Mouse (Mus musculus) heart, embryonic 16.5 days (tissue): ENCODE measurements at regions not wholly inside any gene's neighbourhood (a gene's known extent, or its start where the extent isn't known, plus 50 kb on each side); places are given as distances from the start of the nearest gene placed in this dataset.
"Not testable (repeated sequence)": the region's sequence is repeated elsewhere in the genome, so short reads cannot be mapped to it uniquely, and the experiment has no call there.

Experiments used
- ATAC-seq: fragments of 200-750 bp; cut with Nextera tagmentation; replicated peaks from 2 replicates; pipeline ENCODE4 v1.8.0; 2017; ENCODE audit warnings: moderate number of reproducible peaks; ENCODE audit not compliant: insufficient read depth, low FRiP score; ENCODE audit errors: extremely low read depth
- H3K27ac ChIP-seq: fragments of 300-500 bp; sonication (generic); 2 replicates; pipeline ENCODE4 v1.5.1; 2014; ENCODE audit warnings: mild to moderate bottlenecking, low read length, control low read depth, moderate library complexity
- H3K27me3 ChIP-seq: fragments of 300-500 bp; sonication (generic); 2 replicates; pipeline ENCODE4 v1.6.1; 2014; ENCODE audit warnings: low read length, mixed read lengths; ENCODE audit not compliant: control insufficient read depth, insufficient read depth
- H3K36me3 ChIP-seq: fragments of 300-500 bp; sonication (generic); 2 replicates; pipeline ENCODE4 v1.6.1; 2014; ENCODE audit not compliant: control insufficient read depth, insufficient read depth
- H3K4me1 ChIP-seq: fragments of 300-500 bp; sonication (generic); 2 replicates; pipeline ENCODE4 v1.6.1; 2014; ENCODE audit warnings: low read length, mixed read lengths; ENCODE audit not compliant: control insufficient read depth, insufficient read depth
- H3K4me2 ChIP-seq: fragments of 300-500 bp; sonication (generic); 2 replicates; pipeline ENCODE4 v1.6.1; 2014; ENCODE audit warnings: low read depth, mild to moderate bottlenecking, control low read depth, low read length
- H3K4me3 ChIP-seq: fragments of 300-500 bp; sonication (generic); 2 replicates; pipeline ENCODE4 v1.5.1; 2014; ENCODE audit warnings: mild to moderate bottlenecking, control low read depth, low read length
- H3K9ac ChIP-seq: fragments of 300-500 bp; sonication (generic); 2 replicates; pipeline ENCODE4 v1.6.1; 2014; ENCODE audit warnings: low read length, control low read depth
- H3K9me3 ChIP-seq: fragments of 300-500 bp; sonication (generic); replicated peaks from 2 replicates; pipeline ENCODE4 v1.6.1; 2016; ENCODE audit warnings: low read length; ENCODE audit not compliant: control insufficient read depth
- WGBS: fragments of 180-500 bp; shearing (Covaris S2); extraction: QIAGEN DNeasy Blood & Tissue Kit; methylation state at CpG from one replicate; pipeline ENCODE4 v1.1.7; 2014; 5-methylcytosine and 5-hydroxymethylcytosine counted together

DNA sequence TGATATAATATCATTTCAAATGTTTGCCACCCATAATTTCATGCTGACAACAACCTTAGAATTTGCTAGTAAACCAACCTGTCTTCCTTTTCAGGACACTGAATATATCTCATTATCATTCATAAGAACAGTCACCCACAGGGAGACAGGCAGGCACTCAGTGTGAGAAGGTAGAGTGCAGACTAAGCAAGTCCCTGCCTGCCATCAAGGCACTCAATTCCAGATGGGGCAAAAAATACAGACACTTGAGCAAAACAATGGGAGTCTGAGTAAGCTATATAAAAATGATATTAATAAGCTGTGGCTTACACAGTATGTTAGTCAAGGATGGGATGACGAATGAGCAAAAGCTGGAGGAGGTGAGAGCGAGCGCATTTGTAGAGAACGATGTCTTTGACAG is 909.4 kb downstream of the Robo1 start:
- Histone ChIP-seq H3K36me3 (no peaks in the 10 kb centered on the region), H3K4me3 (no peak overlapping the region), H3K9ac (no peak overlapping the region), H3K4me2 (no peak overlapping the region), H3K27ac (no peak overlapping the region), H3K27me3 (no peaks in the 10 kb centered on the region), H3K9me3 (no peaks in the 10 kb centered on the region), H3K4me1 (no peaks in the 10 kb centered on the region)
- WGBS, result 86% methylated on average over 4 of the region's 4 CpGs
- ATAC-seq, result no peak

GRCm38 (mm10) chr16:73203542-73203941 is 895.4 kb downstream of the Robo1 start:
- H3K4me2 ChIP-seq, result no peak overlapping the region
- H3K4me3 ChIP-seq, result no peak overlapping the region
- H3K27ac ChIP-seq, result no peak overlapping the region
- H3K9me3 ChIP-seq, result no peaks in the 10 kb centered on the region
- no peak for ATAC-seq
- H3K9ac ChIP-seq, result no peak overlapping the region
- H3K27me3 ChIP-seq, result no peaks in the 10 kb centered on the region
- 82% methylated on average over 11 of the region's 11 CpGs for WGBS
- no peaks in the 10 kb centered on the region for H3K36me3 ChIP-seq
- H3K4me1 ChIP-seq, result no peaks in the 10 kb centered on the region

DNA sequence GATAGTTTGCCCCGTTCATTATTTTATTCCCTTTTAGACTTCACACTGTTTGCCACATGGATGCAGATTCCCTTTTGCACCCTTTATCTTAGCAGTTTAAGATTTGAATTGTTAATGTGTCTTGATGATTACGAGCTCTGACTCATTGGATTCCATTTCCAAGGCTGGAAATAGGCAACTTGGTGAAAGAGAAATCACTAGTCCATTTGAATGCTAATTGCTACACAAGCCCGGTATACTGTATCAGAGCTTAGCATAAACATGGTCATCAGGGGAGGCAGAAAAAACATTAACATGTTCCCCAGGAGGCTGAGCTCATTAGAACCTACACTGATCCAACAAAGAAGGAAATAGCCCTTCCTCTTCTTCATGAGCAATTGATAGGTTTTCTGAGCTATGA is 892.9 kb downstream of the Robo1 start:
- H3K36me3 ChIP-seq, result no peaks in the 10 kb centered on the region
- H3K27me3 ChIP-seq, result no peaks in the 10 kb centered on the region
- no peak overlapping the region for H3K27ac ChIP-seq
- no peak overlapping the region for H3K4me2 ChIP-seq
- no peaks in the 10 kb centered on the region for H3K4me1 ChIP-seq
- H3K9me3 ChIP-seq, result no peaks in the 10 kb centered on the region
- no peak overlapping the region for H3K9ac ChIP-seq
- no peak overlapping the region for H3K4me3 ChIP-seq
- no peak for ATAC-seq
- 58% methylated on average over 3 of the region's 3 CpGs for WGBS

GRCm38 (mm10) chr16:73182776-73183175 is 874.7 kb downstream of the Robo1 start:
- 78% methylated on average over 5 of the region's 5 CpGs for WGBS
- no peak for ATAC-seq
- Histone ChIP-seq H3K4me1 (no peaks in the 10 kb centered on the region), H3K27ac (no peak overlapping the region), H3K9ac (no peak overlapping the region), H3K9me3 (no peaks in the 10 kb centered on the region), H3K36me3 (no peaks in the 10 kb centered on the region), H3K4me2 (no peak overlapping the region), H3K4me3 (no peak overlapping the region), H3K27me3 (no peaks in the 10 kb centered on the region)

DNA sequence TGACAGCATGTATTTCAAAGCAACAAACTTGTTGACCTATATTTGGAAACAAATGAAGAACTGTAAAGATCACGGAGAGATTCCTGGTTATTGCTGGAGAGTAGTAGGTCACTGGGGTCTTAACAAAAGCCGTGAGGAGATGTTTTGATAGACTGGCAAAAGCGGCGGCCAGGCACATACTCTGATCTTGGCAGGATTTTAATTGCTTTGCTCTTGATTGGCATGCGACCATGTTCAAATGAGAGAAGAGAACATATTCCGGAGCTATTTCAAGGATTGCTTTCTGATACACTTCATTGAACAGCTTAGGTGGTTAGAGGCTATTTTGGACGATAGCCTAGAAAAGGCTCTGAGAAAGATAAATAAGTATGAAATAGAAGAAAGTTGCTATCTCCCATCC is 874.2 kb downstream of the Robo1 start:
- Histone ChIP-seq H3K9ac (no peak overlapping the region), H3K27me3 (no peaks in the 10 kb centered on the region), H3K4me1 (no peaks in the 10 kb centered on the region), H3K4me2 (no peak overlapping the region), H3K27ac (no peak overlapping the region), H3K36me3 (no peaks in the 10 kb centered on the region), H3K9me3 (no peaks in the 10 kb centered on the region), H3K4me3 (no peak overlapping the region)
- WGBS, result 75% methylated on average over 7 of the region's 7 CpGs
- no peak for ATAC-seq

GRCm38 (mm10) chr16:73155447-73155846 is 847.3 kb downstream of the Robo1 start:
- Histone ChIP-seq H3K27ac (no peak overlapping the region), H3K36me3 (no peaks in the 10 kb centered on the region), H3K9ac (no peak overlapping the region), H3K4me2 (no peak overlapping the region), H3K9me3 (no peaks in the 10 kb centered on the region), H3K27me3 (no peaks in the 10 kb centered on the region), H3K4me1 (no peaks in the 10 kb centered on the region), H3K4me3 (no peak overlapping the region)
- ATAC-seq, result no peak
- WGBS, result 37% methylated on average over 2 of the region's 2 CpGs

DNA sequence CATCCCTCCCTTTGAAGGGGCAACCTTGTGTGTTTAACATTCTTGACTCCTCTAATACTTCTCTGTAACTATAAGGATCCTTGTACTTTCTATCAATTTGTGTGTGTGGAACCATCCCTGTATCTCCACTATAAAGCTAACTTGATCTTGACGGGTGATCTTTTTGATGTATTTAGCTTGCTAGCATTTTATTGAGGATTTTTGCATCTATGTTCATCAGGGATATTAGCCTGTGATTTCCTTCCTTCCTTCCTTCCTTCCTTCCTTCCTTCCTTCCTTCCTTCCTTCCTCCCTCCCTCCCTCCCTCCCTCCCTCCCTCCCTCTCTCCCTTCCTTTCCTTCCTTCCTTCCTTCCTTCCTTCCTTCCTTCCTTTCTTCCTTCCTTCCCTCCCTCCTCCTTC is 819.8 kb downstream of the Robo1 start:
- H3K9me3 ChIP-seq, H3K4me3 ChIP-seq, H3K4me2 ChIP-seq, H3K4me1 ChIP-seq, ATAC-seq, H3K27me3 ChIP-seq, H3K9ac ChIP-seq, H3K27ac ChIP-seq, H3K36me3 ChIP-seq: not testable (repeated sequence)
- 89% methylated on average over 1 of the region's 1 CpGs for WGBS

GRCm38 (mm10) chr16:73120568-73120967 is 812.5 kb downstream of the Robo1 start:
- H3K4me2 ChIP-seq, result no peak overlapping the region
- H3K9ac ChIP-seq, result no peak overlapping the region
- no peak for ATAC-seq

DNA sequence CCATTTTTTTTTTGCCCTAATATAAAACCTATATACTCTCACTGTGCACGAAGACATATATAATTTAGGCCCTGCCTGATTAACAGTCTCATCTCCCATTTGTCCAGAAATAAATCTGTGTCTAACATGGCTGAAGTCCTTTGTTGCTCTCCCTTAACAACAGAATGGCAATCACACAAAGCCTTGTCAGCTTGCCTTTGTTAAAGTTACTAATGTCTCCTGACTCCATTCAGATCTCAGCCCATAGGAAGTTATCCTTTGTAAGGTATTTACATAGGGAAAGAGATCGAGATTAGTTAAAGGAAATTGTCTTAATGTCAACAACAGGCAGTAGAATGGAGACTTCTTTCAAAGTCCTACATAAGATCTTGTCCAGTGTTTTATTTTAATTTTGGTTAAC is 809.2 kb downstream of the Robo1 start:
- Histone ChIP-seq H3K4me1 (no peaks in the 10 kb centered on the region), H3K36me3 (no peaks in the 10 kb centered on the region), H3K4me2 (no peak overlapping the region), H3K9me3 (no peaks in the 10 kb centered on the region), H3K9ac (no peak overlapping the region), H3K27ac (no peak overlapping the region), H3K27me3 (no peaks in the 10 kb centered on the region), H3K4me3 (no peak overlapping the region)
- 61% methylated on average over 2 of the region's 2 CpGs for WGBS
- no peak for ATAC-seq

More at GRCm38 (mm10) chr16:73120568-73120967, 812.5 kb downstream of the Robo1 start:
- Histone ChIP-seq H3K27ac (no peak overlapping the region), H3K4me3 (no peak overlapping the region), H3K9me3 (no peaks in the 10 kb centered on the region), H3K4me1 (no peaks in the 10 kb centered on the region), H3K36me3 (no peaks in the 10 kb centered on the region), H3K27me3 (no peaks in the 10 kb centered on the region)

DNA sequence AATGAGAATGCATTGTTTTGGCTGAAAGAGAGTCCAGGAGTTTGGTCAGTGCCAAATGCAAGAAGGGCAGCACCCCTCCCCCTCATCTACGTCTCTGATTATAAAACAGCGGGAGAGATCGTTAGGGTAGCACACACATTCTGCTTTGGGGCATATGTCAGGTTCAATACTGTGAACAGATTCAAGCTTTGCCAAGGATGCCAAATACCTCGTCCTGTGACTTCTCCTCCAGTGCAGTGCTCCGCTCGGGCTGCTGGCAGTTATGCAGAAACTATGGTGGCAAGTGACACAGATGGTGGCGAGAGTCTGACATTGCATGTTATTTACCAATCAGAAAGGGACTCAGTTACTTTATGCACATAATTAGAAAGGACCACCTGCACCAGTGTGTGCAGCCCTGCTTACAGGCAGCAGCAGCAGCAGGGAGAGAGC is 799.9 kb downstream of the Robo1 start:
- 88% methylated on average over 7 of the region's 7 CpGs for WGBS
- H3K27ac ChIP-seq, result no peak overlapping the region
- peaks cover 4% of the 10 kb centered on the region; the same call in 1 of the 2 replicates for H3K4me1 ChIP-seq
- no peaks in the 10 kb centered on the region for H3K27me3 ChIP-seq
- H3K4me2 ChIP-seq, result no peak overlapping the region
- H3K4me3 ChIP-seq, result no peak overlapping the region
- H3K36me3 ChIP-seq, result no peaks in the 10 kb centered on the region
- no peak for ATAC-seq
- H3K9ac ChIP-seq, result no peak overlapping the region
- H3K9me3 ChIP-seq, result no peaks in the 10 kb centered on the region
